Mouse (Mus musculus) cerebellum, adult 9-11 months (tissue): ENCODE measurements around the gene Sap30.
"Not testable (repeated sequence)": the region's sequence is repeated elsewhere in the genome, so short reads cannot be mapped to it uniquely, and the experiment has no call there.

ENCODE experiments used
- DNase-seq: peaks from one replicate; pipeline ENCODE4 v3.0.0; 2022

The Sap30 gene

DNA sequence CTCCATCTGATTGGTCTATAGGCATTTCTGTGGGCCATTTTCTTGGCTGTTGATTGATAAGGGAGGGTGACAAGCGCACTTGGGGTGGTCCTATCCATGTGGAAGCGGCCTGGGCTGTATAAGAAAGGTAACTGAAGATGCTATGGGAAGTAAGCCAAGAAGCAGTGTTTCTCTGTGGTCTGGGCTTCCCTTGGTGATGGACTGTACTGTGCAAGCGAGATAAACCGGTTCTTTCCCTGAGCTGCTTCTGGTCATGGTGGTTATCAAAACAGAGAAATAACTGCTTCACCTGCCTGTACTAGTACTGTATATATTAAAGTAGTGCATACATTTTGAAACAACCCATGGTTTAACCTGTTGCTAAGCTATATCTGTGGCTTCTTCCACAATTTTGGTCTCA is 4.2 kb upstream of the Sap30 start:
- no peak for DNase-seq

DNA sequence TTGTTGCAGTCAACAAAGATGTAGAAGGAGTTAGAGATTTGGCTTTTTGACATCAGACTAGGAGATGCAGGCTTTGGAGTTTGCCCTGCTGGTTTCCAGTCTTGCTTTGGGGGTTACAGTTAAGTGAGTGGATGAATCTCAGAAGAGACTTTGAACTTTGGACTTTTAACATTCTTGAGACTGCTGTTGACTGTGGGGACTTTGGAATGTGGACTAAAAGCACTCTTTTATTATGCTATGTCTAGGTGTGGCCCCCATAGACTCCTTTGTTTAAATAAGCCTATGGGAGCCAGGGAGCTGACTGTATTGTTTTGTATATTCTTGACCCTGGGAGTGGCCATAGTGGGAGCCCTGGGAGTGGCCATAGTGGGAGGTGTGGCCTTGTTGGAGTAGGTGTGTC is 2.2 kb upstream of the Sap30 start:
- no peak for DNase-seq

DNA sequence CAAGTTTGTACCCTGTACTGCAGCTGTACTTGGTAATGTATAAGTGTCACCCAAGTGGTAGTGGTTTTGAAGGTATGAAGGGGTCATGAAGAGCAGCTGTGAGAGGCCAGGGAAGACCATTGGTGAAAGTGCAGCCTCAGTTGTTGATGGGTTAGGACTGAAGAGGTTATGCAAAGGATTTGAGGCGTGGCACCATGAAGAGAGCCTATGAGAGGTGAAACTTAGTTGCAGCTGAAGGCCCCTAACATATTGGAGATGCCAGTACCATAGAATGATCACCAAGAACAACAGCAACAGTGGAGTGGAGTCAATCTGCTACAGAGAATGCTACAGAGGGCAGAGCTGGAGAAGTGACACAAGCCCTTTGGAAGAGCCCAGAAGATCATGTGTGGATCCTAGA is 1.7 kb upstream of the Sap30 start:
- no peak for DNase-seq

DNA sequence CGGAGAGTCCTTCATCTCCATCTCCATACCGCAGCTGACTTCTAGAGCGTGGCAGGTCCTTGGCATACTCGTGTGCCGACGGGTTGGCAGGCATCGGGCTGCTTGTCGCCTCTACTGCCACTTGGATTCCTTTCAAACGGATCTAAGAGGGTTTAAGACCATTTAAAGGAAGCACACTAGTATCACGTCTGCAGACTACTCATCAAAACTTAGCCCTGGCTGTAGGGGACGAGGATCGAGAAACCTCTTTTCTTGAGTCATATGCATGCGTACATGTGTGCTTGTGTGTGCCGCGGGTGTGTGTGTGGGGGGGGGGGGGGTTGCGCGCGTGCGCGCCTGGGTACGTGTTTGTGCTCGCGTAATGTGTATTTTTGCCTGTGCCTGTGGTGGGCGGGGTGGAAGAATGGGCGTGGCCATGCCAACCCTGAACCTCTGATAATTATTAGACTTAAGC is 679 bp upstream of the Sap30 start:
- peak; percentile 82 for DNase-seq

DNA sequence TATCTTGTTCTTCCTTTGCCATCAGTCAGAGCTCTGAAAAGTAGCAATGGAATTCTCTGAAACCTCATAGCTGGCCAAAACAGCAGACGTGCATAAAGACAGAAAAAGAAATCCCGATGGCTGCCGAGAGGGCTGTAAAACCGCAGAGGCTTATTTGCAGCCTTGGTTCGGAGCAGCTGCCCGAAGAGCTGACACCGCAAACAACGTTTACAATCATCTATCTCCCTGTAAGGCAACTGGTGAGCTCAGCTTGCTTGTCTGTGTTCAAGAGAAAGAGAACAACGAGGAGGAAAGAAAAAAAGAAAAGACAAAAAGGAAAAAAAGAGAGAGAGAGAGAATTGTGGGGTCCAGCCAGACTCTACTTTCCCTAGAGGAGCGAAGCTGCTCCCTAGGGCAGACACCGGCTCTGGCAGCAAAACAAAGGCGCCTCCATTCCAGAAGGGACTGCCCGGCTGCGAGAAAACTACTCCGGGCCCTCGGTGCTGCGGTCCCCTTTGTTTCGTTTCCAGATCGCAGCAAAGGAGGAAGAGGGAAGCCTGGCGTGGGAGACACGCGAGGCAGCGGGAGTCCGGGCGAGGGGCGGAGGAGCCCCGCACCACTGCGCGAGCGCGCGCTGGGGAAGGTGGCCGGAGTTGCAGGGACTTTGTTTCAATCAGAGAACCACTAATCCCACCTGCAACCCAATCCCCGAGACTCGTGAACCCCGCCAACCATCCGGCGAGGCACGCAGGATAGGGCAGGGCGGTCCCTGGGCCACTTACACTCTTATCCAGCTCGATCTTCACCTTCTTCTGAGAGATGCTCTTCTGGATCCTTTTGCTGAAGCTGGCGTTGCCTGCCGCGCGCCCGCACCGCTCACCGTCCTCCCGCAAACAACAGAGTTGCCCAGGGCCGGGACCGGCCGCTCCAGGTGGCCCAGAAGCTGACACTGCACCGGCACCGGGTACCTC is 894 bp downstream of the Sap30 start:
- peak; percentile 38 for DNase-seq

DNA sequence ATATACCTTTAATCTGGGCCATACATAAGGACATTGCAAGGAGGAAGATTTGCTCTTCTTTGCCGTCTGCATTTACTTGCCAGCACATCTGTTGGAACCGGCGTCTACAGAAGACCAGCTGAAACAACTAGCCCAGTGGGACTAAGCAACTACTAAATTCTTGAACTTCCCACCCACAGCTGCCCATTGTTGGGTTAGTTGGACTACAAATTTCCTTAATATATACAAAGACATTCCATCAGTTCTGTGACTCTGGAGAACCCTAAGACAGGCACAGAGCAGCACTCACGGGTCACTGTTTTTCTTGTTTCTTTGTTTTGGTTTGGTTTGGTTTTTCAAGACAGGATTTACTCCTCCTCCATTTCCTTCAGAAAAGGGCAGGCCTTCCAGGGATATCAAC is 7.1 kb downstream of the Sap30 start:
- DNase-seq = no peak

DNA sequence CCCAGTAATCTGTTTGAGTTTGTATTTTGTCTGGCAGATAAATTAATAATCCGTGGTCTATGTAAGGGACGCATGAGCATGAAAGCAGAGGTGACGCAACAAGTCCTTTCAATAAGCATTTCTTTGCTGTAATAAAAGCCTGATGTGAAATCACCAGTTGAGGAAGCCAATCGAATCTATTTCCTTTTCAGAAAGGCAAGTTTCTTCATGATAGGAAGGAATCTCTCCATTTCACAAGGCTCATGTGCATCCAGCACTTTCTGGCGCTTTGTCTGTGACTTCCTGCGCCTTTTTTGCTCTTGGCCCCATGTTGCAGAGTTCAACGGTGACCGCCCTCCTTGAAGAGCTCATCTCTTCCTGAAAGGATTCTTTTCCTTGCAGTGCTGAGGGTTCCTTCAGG is 8.0 kb downstream of the Sap30 start:
- no peak for DNase-seq

DNA sequence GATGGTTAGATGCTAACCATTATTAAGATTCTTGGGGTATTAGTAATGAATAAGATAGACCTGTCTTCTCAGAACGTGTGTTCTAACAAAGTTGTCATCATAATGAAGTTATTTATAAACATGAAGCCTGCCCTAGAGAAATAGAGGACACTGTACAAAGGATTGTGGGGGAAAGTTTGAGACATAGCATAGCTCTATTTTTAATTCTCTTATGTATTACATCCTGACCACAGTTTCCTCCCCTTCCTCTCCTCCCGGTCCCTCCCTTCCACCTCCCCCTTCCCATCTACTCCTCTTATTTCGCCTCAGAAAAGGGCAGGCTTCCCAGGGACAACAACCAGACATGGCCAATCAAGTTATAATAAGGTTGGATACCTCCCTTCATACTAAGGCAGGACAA is 9.3 kb downstream of the Sap30 start:
- DNase-seq = no peak

DNA sequence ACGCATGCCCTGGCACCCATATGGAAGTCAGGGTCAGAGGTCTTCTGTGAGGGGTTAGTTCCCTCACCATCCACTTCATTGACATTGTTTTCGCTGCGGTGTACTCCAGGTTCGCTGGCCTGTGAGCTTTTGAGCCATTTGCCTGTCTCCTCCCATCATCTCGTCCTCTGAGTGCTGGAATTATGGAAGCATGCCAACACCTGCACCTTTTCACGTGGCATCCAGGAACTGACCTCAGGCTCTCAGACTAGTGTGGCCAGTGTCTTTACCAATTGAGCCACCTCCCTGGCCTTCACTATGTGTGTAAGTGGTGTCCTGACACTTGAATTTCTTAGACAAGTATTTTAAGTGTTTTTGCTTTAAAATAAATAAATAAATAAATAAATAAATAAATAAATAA is 13.9 kb downstream of the Sap30 start:
- no peak for DNase-seq

DNA sequence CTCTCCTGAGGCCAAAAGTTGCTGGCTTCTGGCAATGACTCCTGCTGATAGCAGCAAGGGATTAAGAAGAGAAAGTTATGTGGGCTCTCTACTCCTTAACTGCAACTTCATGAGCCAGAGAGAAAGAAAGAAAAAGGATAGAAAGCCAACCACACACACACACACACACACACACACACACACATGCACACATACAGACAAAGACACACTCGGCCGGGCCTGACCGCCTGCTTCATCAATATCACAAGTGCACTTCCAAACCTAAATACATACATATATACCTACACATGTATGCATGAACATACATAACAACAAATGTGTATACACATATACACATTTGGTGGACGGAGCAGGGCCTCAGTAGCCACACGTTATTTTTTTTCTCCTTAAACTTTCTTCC is 16.8 kb downstream of the Sap30 start:
- no peak for DNase-seq

DNA sequence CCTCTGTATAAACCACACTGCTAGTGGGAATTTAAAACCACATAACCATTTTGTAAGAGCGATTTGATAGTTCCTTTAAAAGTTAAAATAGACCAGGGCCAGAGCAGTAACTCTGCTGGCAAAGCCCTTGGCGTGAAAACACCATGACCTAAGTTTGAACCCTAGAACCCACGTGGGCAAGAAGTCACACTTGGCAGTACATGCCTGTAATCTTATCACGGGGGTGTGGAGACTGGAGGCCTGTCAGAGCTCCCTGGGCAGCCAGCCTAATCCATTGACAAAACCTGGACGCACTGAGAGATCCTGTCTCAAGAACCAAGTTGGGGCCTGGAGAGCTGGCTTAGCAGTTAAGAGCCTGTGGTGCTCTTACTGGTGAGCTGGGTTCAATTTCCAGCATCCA is 19.0 kb downstream of the Sap30 start:
- DNase-seq = no peak

DNA sequence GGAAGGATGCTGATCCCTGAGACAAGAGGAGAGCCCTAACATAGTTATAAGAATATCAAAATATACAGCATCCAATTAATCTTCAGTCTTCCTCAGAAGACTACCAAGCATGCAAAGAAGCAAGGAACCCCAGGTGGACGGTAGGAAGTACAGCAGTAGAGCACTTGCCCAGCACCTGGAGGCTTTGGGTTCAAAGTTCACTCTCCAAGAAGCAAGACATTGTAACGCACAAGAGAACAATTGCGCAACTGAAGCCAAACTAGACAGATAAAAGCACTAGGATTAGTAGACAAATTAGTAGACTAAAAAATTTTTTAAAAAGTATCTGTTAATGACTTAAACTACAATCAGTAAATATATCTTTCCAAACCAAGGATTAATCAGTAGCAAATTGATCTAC is 23.9 kb downstream of the Sap30 start:
- DNase-seq = no peak

DNA sequence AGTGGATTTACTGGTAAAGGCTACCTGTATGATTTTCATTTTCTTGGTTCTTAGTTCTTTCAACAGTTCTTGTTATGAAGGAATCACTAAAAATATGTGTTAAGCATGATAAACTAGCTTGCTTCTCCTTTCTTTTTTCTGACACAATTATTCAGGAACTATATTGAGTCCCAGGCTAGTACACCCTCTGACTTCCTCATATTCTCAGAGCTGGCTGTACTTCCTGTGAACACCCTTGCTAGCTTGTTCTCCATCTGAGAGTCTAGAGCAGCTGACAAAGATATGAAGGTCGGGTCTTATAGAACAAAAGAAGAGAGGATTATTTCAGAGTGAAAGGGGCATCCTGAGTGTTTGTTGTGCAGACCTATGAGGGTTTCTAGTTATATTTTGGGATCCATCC is 24.8 kb downstream of the Sap30 start:
- no peak for DNase-seq

DNA sequence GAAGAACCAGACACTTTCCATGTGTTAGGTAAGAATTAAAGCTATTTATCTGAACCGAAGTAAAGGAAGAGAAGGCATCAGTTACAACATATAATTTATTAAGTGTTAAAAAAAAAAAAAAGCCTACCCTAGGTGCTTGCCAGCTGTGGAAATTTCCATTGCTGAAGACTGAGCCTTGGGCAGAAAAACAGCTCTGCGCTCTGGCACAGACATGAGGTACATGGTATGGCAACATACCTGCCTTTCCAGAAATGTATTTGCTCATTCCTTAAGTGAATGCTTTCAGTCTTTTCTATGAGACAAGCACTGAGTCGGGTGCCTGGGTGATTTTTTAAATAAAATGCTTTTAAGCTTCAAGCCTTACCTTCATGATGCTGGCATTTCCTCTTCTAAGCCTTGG is 29.7 kb downstream of the Sap30 start:
- DNase-seq = no peak

DNA sequence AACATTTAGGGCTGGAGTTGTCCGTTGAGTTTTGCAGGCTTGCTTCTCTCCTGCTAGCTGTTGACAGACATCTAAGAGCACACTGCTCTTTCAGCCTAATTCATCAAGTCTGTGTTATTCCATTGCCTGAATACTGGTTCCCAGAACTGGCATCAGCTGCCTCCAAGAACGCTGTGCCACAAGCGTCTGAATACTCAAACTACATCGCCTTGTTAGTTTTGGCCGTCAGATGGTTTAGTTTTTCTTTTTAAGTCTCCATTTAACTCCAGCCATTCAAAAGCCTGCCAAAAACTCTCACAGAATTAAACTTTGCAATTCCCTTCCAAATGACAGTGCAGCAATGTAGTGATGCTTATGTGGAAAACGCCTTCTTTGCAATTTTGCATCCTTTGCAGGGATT is 30.5 kb downstream of the Sap30 start:
- DNase-seq = no peak

DNA sequence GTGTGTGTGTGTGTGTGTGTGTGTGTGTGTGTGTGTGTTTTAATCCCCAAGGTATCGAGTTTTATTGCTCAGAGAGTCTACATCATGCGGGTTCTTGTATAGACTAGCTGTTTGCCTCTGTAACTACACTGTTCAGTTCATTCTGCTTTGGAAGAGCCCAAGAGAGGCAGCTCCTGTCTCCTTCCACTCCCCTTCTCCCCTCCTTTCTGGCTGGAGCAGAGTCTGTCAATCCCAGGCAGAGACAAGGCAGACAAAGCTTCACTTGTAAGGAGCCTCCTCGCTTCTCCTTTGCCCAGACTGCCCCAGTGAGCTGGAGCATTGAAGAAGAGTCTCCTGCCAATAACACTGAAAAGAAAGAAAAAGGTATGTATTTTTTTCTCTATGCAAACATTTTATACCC is 31.9 kb downstream of the Sap30 start, which contains the start of gene Scrg1:
Gene Scrg1 (plus strand): TSS at position 159 of the 400 bp plus-strand sequence.
- no peak for DNase-seq

DNA sequence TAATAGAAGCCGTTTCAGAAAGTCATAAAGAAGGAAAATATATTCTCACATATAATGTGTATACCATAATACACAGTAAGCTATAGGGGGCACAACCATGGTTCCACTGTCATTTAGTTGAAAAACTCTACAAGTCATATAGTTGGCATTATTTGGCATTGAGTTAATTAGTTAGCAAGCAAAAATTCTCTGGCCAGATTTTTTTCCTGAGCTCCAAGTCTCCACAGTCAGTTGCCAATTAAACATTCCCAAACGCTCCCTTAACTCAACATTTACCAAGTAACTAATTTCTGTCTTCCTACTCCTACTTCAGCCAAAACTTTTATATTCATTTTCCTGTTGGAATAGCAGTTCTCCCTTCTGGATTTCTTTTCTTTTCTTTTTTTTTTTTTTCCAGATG is 34.3 kb downstream of the Sap30 start:
- no peak for DNase-seq

DNA sequence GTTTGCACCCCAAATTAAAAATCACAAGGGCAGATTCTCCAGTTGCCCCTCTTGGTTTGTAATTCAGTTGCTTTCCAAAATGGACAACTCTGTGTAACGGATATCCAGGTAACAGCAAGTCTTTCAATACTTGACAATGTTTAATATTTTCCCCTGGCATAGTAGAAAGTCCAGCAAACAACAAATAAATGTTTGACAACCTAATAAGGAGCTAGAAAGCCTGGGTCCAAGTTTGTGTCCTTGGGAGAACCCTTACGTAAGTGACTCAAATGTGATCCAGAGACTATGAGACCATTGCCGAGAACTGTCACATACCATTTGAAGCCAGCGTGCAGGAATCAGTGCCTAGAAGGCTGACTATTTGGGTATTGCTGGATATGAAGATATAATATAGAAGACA is 35.8 kb downstream of the Sap30 start:
- no peak for DNase-seq

DNA sequence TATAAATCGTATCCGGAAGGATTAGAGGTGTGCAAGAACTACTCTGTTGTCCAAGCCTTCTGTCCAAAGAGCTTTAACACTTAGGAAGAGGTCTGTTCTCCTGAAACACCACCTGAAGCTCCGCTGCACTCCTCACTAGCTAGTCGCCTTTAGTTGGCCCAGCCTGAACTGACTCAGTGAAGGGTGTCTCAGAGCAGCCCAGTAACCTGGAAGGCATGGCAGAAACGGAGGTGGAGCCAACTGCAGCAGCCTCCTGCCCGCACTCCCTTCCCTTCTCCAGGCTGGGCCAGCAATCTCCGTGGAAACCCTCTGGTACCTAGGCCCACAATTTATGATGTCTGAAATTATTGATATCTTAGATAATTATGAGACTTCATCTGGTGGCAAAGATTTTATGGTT is 36.9 kb downstream of the Sap30 start:
- DNase-seq = no peak

DNA sequence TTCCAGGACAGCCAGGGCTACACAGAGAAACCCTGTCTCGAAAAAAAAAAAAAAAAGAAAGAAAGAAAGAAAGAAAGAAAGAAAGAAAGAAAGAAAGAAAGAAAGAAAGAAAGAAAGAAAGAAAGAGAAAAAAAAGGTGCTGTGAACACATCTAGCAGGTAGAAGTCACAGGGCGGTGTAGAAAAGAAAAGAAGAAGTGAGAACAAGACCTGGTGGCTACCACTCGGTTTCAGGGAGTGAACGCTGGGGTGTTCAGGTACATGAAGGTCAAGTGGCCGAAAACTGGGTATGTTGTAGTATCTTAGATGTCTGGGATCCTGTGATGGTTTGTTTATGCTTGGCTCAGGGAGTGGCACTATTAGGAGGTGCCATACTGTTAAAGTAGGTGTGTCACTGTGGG is 41.8 kb downstream of the Sap30 start:
- not testable (repeated sequence) for DNase-seq

DNA sequence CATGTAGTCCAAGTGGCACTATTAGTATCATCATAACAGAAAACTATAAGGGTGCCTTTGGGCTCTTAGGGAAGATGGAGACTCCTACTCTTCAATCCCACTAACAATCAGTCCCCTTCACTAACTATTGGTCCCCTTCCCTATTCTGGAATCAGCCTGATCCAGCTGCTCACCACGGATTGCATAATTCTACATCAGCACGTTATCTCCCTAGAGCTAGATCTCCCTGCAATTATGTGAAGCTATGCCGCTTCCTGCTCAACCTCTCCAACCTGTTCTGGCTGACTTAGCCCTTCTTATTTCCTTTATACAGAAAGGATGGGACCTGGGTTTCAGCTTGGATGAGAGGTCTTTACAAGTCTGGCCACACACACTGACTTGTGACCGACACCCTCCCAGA is 44.4 kb downstream of the Sap30 start:
- DNase-seq = no peak

DNA sequence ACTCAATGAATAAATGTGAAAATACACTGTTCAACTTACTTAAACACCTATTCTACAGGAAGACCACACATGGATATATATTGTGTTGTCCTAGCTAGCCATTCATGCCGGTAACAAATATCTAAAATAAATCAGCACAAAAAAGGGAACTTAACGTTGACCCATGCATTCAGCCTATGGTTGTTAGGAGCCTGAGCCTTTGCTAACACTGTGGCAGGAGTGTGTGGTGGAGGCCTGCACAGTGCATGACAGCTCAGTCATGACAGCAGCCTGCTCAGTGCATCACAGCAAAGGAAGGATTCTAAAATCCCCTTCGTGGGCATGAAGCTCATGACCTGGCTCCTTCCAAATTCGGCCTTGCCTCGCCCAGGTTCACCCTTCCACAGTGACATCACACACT is 46.1 kb downstream of the Sap30 start:
- no peak for DNase-seq

DNA sequence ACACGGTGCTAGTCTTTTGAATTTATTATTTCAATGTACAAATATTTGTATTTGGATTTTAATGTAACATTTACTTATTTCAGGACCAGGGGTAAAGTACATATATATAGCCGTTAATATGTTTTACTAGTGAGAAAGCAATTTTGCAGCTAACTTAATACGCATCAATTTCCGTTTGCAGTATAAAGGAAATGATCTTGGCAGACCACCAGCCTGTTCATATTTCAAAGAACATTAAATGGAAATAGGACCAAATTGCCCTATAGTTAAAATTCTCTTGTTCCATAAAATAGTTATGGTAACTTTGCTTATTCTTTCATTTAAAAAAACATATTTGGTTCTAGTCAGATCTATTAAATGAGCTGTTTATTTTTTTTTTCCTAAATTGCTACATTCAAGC is 46.5 kb downstream of the Sap30 start:
- no peak for DNase-seq

DNA sequence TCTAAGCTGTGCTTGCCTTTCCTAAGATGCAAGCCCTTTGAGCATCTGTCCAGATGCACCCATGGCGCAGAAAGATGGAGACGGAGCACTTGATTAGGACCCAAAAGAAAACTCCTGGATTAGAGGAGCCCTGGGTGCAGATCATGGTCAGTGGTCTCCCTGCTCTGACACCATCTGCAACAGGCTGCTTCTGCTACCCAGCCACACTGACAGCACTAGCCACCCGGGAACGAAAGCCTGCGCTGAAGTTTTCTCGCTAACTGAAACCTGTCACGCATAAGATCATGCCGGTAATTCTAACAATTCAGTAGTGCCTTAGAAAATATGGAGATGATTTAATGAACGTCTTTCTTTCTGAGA is 51.2 kb downstream of the Sap30 start:
- DNase-seq = no peak
